Mouse (Mus musculus): ENCODE results near the gene Kmt2c.
"Not testable (repeated sequence)": the region's sequence is repeated elsewhere in the genome, so short reads cannot be mapped to it uniquely, and the experiment has no call there.

Gene Kmt2c

DNA sequence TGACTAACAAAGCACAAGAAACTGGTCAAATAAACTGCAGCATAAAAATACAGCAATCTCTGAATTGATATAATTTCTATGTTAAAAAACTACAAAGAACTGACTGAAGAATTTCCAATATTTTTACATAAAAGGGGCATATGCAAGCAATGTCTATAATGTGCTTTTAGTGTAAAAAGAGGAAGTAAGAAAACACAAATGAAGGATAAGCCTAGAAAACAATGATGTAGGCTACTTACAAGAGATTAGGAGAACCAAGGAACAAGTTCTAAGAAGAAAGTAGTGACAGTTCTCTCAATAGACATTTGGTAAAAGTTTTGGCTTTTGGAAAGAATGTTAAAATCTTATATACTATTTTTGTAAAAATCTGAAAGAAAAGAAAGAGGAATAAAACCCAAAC is 119.4 kb downstream of the Kmt2c start:
- DNase-seq (ENCODE audit: low spot score) = no peak

DNA sequence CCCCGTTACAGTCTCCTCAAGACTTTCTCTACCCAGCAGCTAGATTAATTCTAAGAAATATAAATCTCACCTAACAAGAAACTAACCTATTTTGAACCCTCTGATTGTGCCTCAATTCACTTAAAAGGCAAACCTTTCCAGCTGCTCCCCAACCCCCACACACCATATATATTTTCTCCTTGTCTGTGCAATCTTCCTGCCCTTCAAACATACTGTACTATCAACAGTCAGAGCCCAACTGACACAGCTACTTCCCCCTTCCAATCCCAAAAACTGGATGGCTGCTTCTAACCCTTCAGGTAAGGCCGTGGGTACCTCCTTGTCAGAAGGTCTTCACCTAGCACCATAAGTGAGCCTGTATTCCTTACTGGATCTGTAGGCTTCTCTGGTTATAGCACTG is 130.2 kb downstream of the Kmt2c start:
- DNase-seq (ENCODE audit: low spot score) = no peak

- no peak for DNase-seq (ENCODE audit: low spot score)
Observed at GRCm38 (mm10) chr5:25367126-25367525, 131.5 kb downstream of the Kmt2c start.

DNA sequence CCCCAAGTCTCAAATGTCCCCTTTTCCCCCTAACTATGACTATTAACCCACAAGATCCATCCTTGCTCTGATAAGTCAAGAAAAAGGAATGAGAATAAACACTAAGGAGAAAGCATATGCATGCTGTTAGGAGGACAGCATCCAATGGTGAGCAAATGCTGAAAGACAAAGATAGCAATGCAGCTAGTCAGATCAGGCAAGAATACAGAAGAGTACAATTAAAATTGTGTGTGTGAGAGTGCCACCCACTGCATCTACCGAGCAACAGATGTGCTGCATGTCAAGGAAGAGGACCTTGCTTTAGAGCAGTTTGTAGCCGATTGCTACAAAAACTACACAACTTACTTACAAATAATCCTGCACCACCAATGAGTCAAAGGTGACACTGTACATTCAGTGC is 145.1 kb downstream of the Kmt2c start:
- DNase-seq (ENCODE audit: low spot score) = no peak

DNA sequence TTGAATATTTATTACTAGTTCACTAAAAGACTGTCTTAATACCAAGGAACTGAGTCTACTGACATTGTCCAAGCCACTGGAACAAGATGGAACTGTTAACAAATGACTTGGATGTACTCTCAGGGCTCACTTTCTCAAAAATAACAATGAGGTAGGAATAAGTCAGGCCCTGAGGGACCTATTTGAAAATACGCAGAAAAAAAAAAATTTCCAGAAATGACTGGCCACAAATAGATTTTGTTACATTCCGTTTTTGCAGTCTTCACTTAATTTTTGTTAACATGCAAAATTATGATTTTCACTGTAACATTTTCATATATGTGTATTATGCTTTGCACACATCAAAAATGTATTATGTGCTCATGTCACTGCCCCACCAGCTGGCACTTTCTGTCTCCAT is 167.3 kb downstream of the Kmt2c start:
- DNase-seq (ENCODE audit: low spot score) = no peak

- DNase-seq (ENCODE audit: low spot score) = no peak
Observed at GRCm38 (mm10) chr5:25313881-25314280, 184.7 kb downstream of the Kmt2c start.

DNA sequence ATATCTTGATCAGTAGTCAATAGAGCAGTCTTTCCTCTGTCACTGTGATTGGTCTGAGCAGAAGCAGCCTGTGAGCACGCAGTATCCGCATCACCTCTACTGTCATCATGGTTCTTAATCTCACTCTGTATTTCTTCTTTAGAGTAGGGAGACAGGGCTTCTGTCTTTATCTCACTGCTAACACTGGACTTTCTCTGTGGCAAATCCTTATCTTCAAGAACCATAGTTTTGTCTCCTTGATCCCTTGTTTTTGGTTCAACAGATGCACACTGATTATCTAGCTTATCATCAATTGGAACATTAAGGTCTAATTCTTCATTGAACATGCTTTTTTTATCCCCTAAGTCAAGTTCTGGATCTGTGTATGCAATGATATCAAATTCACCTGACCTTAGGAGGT is 188.4 kb downstream of the Kmt2c start:
- DNase-seq (ENCODE audit: low spot score) = no peak

GRCm38 (mm10) chr5:25296830-25297229 is 201.8 kb downstream of the Kmt2c start:
- no peak for DNase-seq (ENCODE audit: low spot score)

DNA sequence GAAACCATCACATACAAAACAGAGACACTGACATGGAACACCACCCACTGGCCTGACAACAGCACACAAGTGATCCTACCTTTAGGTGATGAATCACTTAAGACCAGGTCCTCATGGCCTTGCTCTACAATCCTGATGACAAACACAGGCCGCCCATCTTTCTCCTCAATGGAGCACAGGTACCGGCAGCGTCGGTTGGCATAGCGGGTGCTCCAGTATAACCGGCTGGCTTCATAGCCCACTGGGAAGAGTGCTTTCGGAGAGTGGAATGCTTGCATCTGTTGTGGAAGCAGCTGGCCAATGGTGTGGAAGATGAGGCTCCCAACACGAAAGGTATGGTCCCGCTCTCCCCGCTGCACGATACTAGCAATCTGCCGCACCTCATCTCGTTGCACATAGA is 214.6 kb downstream of the Kmt2c start:
- no peak for DNase-seq (ENCODE audit: low spot score)

DNA sequence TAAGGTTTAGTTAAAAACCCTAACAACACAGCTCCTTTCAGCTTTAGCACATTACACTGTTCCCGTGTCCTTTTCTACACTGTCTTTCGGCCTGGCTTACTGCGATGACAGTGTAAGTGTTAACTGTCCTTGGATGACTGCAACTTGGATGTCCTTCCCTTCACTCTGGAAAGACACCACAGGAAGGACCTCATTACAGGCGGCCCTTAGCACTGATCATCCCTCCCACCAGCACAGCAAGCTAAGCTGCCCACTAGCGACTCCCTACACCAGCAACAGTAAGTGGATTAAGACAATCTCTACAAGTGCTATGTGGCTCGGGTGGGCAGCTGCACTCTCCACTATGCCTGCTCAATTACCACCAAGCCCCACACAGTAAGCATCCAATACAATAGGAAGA is 222.2 kb downstream of the Kmt2c start:
- DNase-seq (ENCODE audit: low spot score) = no peak

DNA sequence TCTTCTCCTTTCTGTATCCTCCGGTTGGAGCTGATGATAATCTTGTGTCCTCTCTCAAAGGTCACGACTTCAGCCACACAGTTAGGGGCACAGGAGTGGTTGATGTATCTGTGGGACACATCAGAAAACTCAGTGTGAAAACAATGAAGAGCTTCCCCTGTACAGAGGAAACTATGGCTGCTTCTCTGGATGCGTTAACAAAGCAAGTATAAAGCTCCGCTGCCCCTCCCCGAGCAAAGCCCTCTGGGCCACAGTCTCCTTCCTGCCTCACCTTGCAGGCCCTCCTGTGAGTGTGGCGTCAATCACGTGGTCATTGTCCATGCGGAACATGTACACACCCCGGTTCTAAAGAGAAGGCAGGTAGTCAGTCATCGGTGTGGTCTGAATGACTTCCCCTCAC is 223.0 kb downstream of the Kmt2c start:
- DNase-seq (ENCODE audit: low spot score) = no peak

- DNase-seq (ENCODE audit: low spot score) = no peak
Observed at GRCm38 (mm10) chr5:25268258-25268888, 230.2 kb downstream of the Kmt2c start.

- no peak for DNase-seq (ENCODE audit: low spot score)
Observed at GRCm38 (mm10) chr5:25262266-25262665, 236.3 kb downstream of the Kmt2c start.

DNA sequence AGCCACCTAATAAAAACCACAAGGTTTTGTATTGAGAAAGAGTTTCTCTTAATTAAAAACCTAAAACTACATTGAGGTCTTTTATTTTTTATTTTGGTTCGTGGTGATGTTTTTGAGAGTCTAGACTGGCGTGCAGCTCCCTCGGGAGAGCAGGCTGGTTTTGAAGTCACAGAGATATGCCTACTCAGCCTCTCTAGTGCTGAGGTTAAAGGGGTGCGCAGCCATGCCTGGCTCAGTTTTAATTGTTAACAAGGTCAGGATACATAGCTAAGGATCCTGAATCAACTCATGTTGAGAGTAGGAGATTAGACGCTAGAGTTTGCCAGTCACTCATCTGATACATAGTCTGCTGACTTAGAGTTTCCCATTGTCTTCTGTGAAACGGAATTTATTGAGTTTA is 237.1 kb downstream of the Kmt2c start:
- no peak for DNase-seq (ENCODE audit: low spot score)

DNA sequence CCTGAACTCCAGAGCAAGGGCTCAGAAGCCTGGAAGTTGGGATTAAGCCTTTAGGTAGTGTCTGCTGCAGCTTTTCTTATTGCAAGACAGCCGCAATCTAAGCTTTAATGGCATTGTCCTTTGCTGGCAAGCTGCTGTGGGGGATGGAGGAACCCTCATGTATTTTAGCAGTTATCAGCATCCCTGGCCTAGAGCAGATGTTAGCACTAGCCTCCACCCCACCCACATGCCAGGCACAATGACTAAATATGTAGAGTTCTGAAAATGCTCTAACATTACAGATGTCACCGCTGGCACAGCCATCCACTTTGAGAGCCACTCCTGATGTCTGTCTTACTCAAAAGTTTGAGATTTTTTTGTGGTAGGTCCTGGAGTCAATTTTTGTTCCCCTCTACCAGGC is 241.9 kb downstream of the Kmt2c start:
- DNase-seq (ENCODE audit: low spot score) = no peak

DNA sequence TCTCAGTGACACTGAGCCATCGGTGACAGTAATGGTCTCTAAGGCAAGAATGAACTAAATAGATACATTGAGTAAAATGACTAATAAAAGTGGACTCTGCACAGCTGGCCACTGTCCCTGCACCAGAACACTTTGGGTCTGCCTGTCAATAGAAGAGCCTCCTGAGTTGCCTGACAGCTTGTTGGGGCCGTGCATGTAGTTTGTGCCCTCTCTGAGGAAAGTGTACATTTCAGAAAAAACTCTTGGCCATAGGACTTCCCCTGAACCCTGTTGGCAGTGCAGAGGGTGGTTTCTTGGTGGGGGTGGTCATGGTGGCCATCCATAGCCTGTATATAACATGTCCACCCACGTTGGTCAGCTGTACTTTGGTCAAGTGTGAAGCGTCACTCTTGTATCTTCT is 244.1 kb downstream of the Kmt2c start:
- DNase-seq (ENCODE audit: low spot score) = no peak

GRCm38 (mm10) chr5:25252825-25253544 is 245.6 kb downstream of the Kmt2c start:
- no peak for DNase-seq (ENCODE audit: low spot score)

- no peak for DNase-seq (ENCODE audit: low spot score)
Observed at GRCm38 (mm10) chr5:25252423-25252822, 246.2 kb downstream of the Kmt2c start.

DNA sequence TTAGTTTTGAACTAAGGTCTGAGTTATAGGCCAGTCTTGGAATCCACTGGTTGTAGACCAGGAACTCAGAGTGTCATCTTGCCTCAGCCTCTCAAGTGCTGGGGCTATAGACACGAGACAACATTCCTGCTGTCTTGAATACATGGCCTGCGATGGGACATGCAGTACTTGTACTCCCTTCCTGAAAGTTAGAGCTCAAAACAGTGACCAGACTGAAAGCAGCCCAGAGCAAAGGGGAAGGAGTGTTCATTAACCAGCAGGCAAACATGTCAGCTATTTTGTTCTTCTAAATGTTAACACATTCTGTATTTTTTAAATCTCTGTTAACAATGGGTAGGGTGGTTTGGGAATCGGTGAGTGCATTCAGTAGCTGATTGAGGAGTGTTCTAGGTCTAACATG is 251.5 kb downstream of the Kmt2c start:
- no peak for DNase-seq (ENCODE audit: low spot score)

DNA sequence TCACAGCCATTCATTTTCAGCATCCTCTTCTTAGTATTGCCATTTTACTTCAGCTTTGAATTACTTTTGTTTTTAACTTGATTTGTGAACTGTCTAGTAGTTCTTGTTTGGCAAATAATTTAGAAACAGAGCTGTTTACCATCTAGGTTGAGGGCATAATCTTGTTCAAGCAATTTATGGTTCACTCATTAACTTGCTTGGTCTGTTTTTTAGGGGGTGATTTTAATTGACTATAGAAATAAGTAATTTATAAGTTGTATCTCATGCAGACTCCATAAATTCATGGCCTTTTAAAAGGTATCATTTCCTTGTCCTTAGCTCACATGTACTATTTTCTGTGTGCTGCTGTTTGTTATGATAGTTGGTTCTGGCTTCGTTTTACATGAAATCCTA is 252.1 kb downstream of the Kmt2c start:
- no peak for DNase-seq (ENCODE audit: low spot score)

DNA sequence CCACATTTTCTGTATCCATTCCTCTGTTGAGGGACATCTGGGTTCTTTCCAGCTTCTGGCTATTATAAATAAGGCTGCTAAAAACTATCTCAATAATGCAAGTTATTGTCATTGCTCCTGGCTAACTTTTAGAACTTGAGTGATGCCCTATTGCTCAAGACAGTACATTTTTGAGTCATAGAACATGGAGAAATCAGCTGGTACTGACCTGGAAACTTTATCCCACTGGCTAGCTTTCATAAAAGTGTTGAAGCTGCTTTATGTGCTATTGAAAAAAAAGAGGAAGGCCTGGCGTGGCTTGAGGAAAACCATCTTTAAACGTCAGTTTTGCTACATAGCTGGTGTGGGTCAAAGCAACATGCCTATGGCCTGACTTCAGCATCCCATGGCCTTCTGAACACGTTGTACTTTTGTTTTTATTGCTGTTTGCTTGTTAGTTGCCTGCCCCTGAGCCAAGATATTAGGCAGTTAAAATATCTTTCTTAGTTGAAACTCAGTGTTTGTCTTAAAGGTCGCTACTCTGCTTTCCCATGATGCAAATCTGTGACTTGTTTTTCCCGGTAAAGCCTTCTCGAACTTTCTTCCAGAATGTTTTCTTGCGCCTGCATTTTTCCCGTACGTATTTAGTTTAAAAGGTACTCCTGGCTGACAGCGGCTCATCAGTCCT is 252.6 kb downstream of the Kmt2c start:
- no peak for DNase-seq (ENCODE audit: low spot score)

- DNase-seq (ENCODE audit: low spot score) = no peak
Observed at GRCm38 (mm10) chr5:25243101-25243500, 255.5 kb downstream of the Kmt2c start.

GRCm38 (mm10) chr5:25224377-25224776 is 274.2 kb downstream of the Kmt2c start:
- not testable (repeated sequence) for DNase-seq (ENCODE audit: low spot score)
